Mouse (Mus musculus) CH12.LX (cell line): ENCODE data around the gene Ifrd2. TPM values are rescaled to one million over a fixed set of nuclear protein-coding genes. Genes with fewer than 3 reads are reported as not detected.

Experiments
- DNase-seq: peaks from one replicate; pipeline ENCODE4 v3.0.0-alpha.2; 2013; ENCODE audit errors: extremely low read depth
- H3K27ac ChIP-seq: 2 replicates; pipeline ENCODE4 v1.5.1; 2012; ENCODE audit warnings: low read depth, mild to moderate bottlenecking, control low read depth, moderate library complexity; ENCODE audit not compliant: insufficient read depth
- H3K27me3 ChIP-seq: replicated peaks from 2 replicates; pipeline ENCODE3; 2012; ENCODE audit warnings: inconsistent platforms
- H3K36me3 ChIP-seq, 2 experiments: replicated peaks in 1 of 2; 2 replicates each; pipeline versions ENCODE3 to v1.6.1; 2012; ENCODE audit warnings: inconsistent platforms in 1 of 2, low read length in 1 of 2, mild to moderate bottlenecking in 1 of 2, mixed read lengths in 1 of 2, moderate library complexity in 1 of 2; ENCODE audit not compliant: control insufficient read depth in 1 of 2, insufficient read depth in 1 of 2
- H3K4me1 ChIP-seq, 2 experiments: 2 replicates each; pipeline ENCODE4 v1.6.1; 2012; ENCODE audit warnings: inconsistent platforms in 1 of 2, moderate library complexity in 1 of 2; ENCODE audit not compliant: insufficient read depth in 2 of 2, control insufficient read depth in 1 of 2
- H3K4me2 ChIP-seq: 2 replicates; pipeline ENCODE4 v1.6.1; 2012; ENCODE audit warnings: low read depth, mild to moderate bottlenecking, control low read depth; ENCODE audit not compliant: poor library complexity, insufficient read depth, severe bottlenecking
- H3K4me3 ChIP-seq, 3 experiments: fragments of 150-350 bp in 1 of 3; sonication (generic) in 1 of 3; replicated peaks in 1 of 3; 2 replicates each; pipeline versions ENCODE3 to v1.5.1; 2011 to 2012; ENCODE audit warnings: low read depth in 2 of 3, low read length in 2 of 3, mild to moderate bottlenecking in 2 of 3, moderate library complexity in 2 of 3, control low read depth in 1 of 3, improper control_type of control experiment in 1 of 3, inconsistent platforms in 1 of 3, mixed read lengths in 1 of 3; ENCODE audit not compliant: poor library complexity in 1 of 3
- H3K79me2 ChIP-seq: replicated peaks from 2 replicates; pipeline ENCODE4 v1.6.1; 2012; ENCODE audit warnings: mild to moderate bottlenecking, moderate library complexity; ENCODE audit not compliant: control insufficient read depth, poor library complexity, insufficient read depth, severe bottlenecking; ENCODE audit errors: extremely low read depth
- H3K9ac ChIP-seq: 2 replicates; pipeline ENCODE4 v1.6.1; 2012; ENCODE audit warnings: low read depth, mild to moderate bottlenecking, control low read depth, moderate library complexity; ENCODE audit not compliant: insufficient read depth
- H3K9me3 ChIP-seq: replicated peaks from 2 replicates; pipeline ENCODE3; 2012; ENCODE audit warnings: low read length, inconsistent platforms, mixed read lengths
- CHD2 ChIP-seq: IDR thresholded peaks from 2 replicates; pipeline ENCODE4 v1.6.1; 2011; ENCODE audit warnings: low read length, improper control_type of control experiment
- CTCF ChIP-seq, 2 experiments: IDR thresholded peaks in 1 of 2; conservative IDR thresholded peaks in 1 of 2; 2 replicates each; pipeline ENCODE4 v1.5.1; 2011 to 2012; ENCODE audit warnings: low read depth in 2 of 2, low read length in 2 of 2, improper control_type of control experiment in 1 of 2, inconsistent platforms in 1 of 2, mild to moderate bottlenecking in 1 of 2, moderate library complexity in 1 of 2
- E2F4 ChIP-seq: IDR thresholded peaks from 2 replicates; pipeline ENCODE4 v1.6.1; 2011; ENCODE audit warnings: low read depth, low read length, improper control_type of control experiment; ENCODE audit not compliant: insufficient replicate concordance
- ELF1 ChIP-seq: IDR thresholded peaks from 2 replicates; pipeline ENCODE4 v1.6.1; 2014; ENCODE audit warnings: low read depth, mild to moderate bottlenecking, inconsistent platforms, low read length, improper control_type of control experiment
- ETS1 ChIP-seq: conservative IDR thresholded peaks from 2 replicates; pipeline ENCODE4 v1.6.1; 2012; ENCODE audit warnings: low read depth, mild to moderate bottlenecking, inconsistent platforms, low read length, improper control_type of control experiment, moderate library complexity
- IRF4 ChIP-seq: IDR thresholded peaks from 2 replicates; pipeline ENCODE4 v1.6.1; 2014; ENCODE audit warnings: low read depth, mild to moderate bottlenecking, inconsistent platforms, low read length, improper control_type of control experiment
- JUN ChIP-seq: IDR thresholded peaks from 2 replicates; pipeline ENCODE4 v1.6.1; 2011; ENCODE audit warnings: low read depth, mild to moderate bottlenecking, low read length, improper control_type of control experiment, moderate library complexity; ENCODE audit not compliant: insufficient read depth
- JUND ChIP-seq: conservative IDR thresholded peaks from 2 replicates; pipeline ENCODE4 v1.6.1; 2011; ENCODE audit warnings: low read depth, low read length, improper control_type of control experiment
- MAFK ChIP-seq: IDR thresholded peaks from 2 replicates; pipeline ENCODE4 v1.6.1; 2011; ENCODE audit warnings: low read length, improper control_type of control experiment; ENCODE audit not compliant: insufficient replicate concordance
- MAX ChIP-seq: IDR thresholded peaks from 2 replicates; pipeline ENCODE4 v1.6.1; 2011; ENCODE audit warnings: low read length, improper control_type of control experiment
- MAZ ChIP-seq: IDR thresholded peaks from 2 replicates; pipeline ENCODE4 v1.6.1; 2012; ENCODE audit warnings: low read depth, mild to moderate bottlenecking, inconsistent platforms, low read length, improper control_type of control experiment, moderate library complexity
- MEF2A ChIP-seq: IDR thresholded peaks from 2 replicates; pipeline ENCODE4 v1.6.1; 2014; ENCODE audit warnings: low read depth, mild to moderate bottlenecking, inconsistent platforms, low read length, improper control_type of control experiment, borderline replicate concordance
- MXI1 ChIP-seq: IDR thresholded peaks from 2 replicates; pipeline ENCODE4 v1.6.1; 2011; ENCODE audit warnings: mild to moderate bottlenecking, low read depth, low read length, improper control_type of control experiment
- NELFE ChIP-seq: IDR thresholded peaks from 2 replicates; pipeline ENCODE4 v1.6.1; 2011; ENCODE audit warnings: low read depth, low read length, improper control_type of control experiment
- NRF1 ChIP-seq: IDR thresholded peaks from 2 replicates; pipeline ENCODE4 v1.6.1; 2014; ENCODE audit warnings: low read depth, mild to moderate bottlenecking, inconsistent platforms, low read length, improper control_type of control experiment, moderate library complexity
- PAX5 ChIP-seq: IDR thresholded peaks from 2 replicates; pipeline ENCODE4 v1.6.1; 2012; ENCODE audit warnings: low read length, inconsistent platforms, mixed read lengths
- POLR2A ChIP-seq: IDR thresholded peaks from 2 replicates; pipeline ENCODE4 v1.6.1; 2011; ENCODE audit warnings: low read depth, mild to moderate bottlenecking, improper control_type of control experiment, low read length
- POLR2AphosphoS2 ChIP-seq: IDR thresholded peaks from 2 replicates; pipeline ENCODE4 v1.6.1; 2011; ENCODE audit warnings: low read depth, low read length, improper control_type of control experiment
- RAD21 ChIP-seq: IDR thresholded peaks from 2 replicates; pipeline ENCODE4 v1.6.1; 2011; ENCODE audit warnings: low read depth, mild to moderate bottlenecking, low read length, improper control_type of control experiment, moderate library complexity
- RCOR1 ChIP-seq: conservative IDR thresholded peaks from 2 replicates; pipeline ENCODE4 v1.6.1; 2012; ENCODE audit warnings: low read depth, mild to moderate bottlenecking, inconsistent platforms, low read length, improper control_type of control experiment
- SIN3A ChIP-seq: IDR thresholded peaks from 2 replicates; pipeline ENCODE4 v1.6.1; 2012; ENCODE audit warnings: low read length, improper control_type of control experiment, inconsistent platforms
- SMC3 ChIP-seq: IDR thresholded peaks from 2 replicates; pipeline ENCODE4 v1.6.1; 2011; ENCODE audit warnings: low read depth, low read length, improper control_type of control experiment
- TBP ChIP-seq: conservative IDR thresholded peaks from 2 replicates; pipeline ENCODE4 v1.6.1; 2011; ENCODE audit warnings: low read depth, low read length, improper control_type of control experiment
- UBTF ChIP-seq: IDR thresholded peaks from 2 replicates; pipeline ENCODE4 v1.6.1; 2012; ENCODE audit warnings: low read depth, mild to moderate bottlenecking, inconsistent platforms, low read length, improper control_type of control experiment, moderate library complexity
- USF1 ChIP-seq: IDR thresholded peaks from 2 replicates; pipeline ENCODE4 v1.6.1; 2014; ENCODE audit warnings: low read depth, mild to moderate bottlenecking, inconsistent platforms, low read length, improper control_type of control experiment
- USF2 ChIP-seq: conservative IDR thresholded peaks from 2 replicates; pipeline ENCODE4 v1.6.1; 2011; ENCODE audit warnings: low read depth, low read length, improper control_type of control experiment
- ZC3H11A ChIP-seq: IDR thresholded peaks from 2 replicates; pipeline ENCODE4 v1.6.1; 2012; ENCODE audit warnings: low read depth, mild to moderate bottlenecking, inconsistent platforms, low read length, improper control_type of control experiment
- ZKSCAN1 ChIP-seq: IDR thresholded peaks from 2 replicates; pipeline ENCODE4 v1.6.1; 2012; ENCODE audit warnings: low read depth, inconsistent platforms, low read length, improper control_type of control experiment, borderline replicate concordance
- dilution Hi-C: fragments of 300-500 bp; cut with MboI; formaldehyde crosslinking; loops from 2 replicates; pipeline ENCODE4 v1.14.3; 2020; ENCODE audit warnings: low sequenced_read_pairs; ENCODE audit not compliant: extremely low pct_unique_long_range_greater_than_20kb, extremely low pct_ligation_motif_present
- in situ Hi-C: fragments of 300-500 bp; cut with MboI; formaldehyde crosslinking; loops from 3 replicates; pipeline ENCODE4 v1.14.3; 2019; ENCODE audit warnings: low sequenced_read_pairs, low pct_ligation_motif_present, low pct_unique_long_range_greater_than_20kb, mixed read lengths
- polyA plus RNA-seq: library from polyadenylated mRNA; unstranded; fragments of >175 nt; gene quantifications from 2 replicates; pipeline ENCODE4 v1.2.1, GENCODE M21; 2012; ENCODE audit warnings: low read depth; ENCODE audit not compliant: insufficient read length
- total RNA-seq, 2 experiments: library from RNA; depleted of rRNA; stranded (reverse); fragments of 300-350 nt in 1 of 2; fragments of >200 nt in 1 of 2; gene quantifications; 2 replicates each; pipeline ENCODE4 v1.2.3; 2012 to 2014

The Ifrd2 gene
- total and polyA plus RNA-seq, 3 experiments: 62.8 to 143 (median 91.3) TPM

DNA sequence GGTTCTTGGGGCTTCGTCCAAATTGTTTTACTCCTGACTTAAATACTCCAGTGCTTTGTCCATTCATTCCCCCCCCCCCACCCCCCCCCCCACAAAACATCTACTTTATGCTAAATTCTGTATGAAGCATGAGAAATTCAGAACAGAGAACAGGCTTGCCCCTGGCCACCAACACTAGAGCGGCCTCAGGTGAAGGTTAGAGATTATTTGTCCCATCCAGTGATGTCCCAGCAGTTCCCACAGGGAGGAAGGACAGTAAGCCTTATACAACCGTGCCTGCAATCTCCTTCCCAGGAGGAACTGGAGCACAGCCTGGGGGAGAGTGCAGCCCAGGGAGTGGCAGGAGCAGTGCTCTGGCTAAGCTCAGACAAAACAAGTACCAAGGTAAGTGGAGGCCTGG is 8.9 kb upstream of the Ifrd2 start, which contains the start of gene Naa80:
Naa80 (plus strand) TSS at position 301 of the 400 bp plus-strand sequence.
- TF ChIP-seq JUN: no peak
- no peak for TF ChIP-seq MAZ
- no peak for TF ChIP-seq SIN3A
- TF ChIP-seq POLR2AphosphoS2: no peak
- TF ChIP-seq MEF2A: no peak
- no peak for TF ChIP-seq CTCF (conservative IDR thresholded peaks at IDR 0.05 in 1 of 2, IDR thresholded peaks at IDR 0.05 in 1 of 2; ENCODE audit: low read depth in 2 of 2, low read length in 2 of 2)
- no peak for TF ChIP-seq NRF1
- TF ChIP-seq TBP: no peak
- TF ChIP-seq SMC3: no peak
- no peak for TF ChIP-seq JUND
- TF ChIP-seq MXI1: no peak
- no peak for TF ChIP-seq MAX
- no peak for TF ChIP-seq ZC3H11A
- TF ChIP-seq CHD2: no peak
- TF ChIP-seq MAFK: no peak
- no peak for TF ChIP-seq PAX5
- TF ChIP-seq ZKSCAN1: no peak
- TF ChIP-seq ETS1: no peak
- TF ChIP-seq UBTF: no peak
- Histone ChIP-seq H3K9ac (no peak within 1 kb of the TSS), H3K27me3 (no peaks in the 10 kb centered on the region), H3K4me1 (peaks cover 17 to 43% of the 10 kb centered on the region in 2 experiments), H3K4me2 (no peak within 1 kb of the TSS), H3K27ac (no peak within 1 kb of the TSS), H3K79me2 (no peaks in the 10 kb centered on the region), H3K36me3 (peaks cover 8 to 20% of the 10 kb centered on the region in 2 experiments), H3K4me3 (no peak within 1 kb of the TSS), H3K9me3 (no peaks in the 10 kb centered on the region)
- DNase-seq: no peak
- in situ Hi-C loops (no loop called here), dilution Hi-C loops (no loop called here)

DNA sequence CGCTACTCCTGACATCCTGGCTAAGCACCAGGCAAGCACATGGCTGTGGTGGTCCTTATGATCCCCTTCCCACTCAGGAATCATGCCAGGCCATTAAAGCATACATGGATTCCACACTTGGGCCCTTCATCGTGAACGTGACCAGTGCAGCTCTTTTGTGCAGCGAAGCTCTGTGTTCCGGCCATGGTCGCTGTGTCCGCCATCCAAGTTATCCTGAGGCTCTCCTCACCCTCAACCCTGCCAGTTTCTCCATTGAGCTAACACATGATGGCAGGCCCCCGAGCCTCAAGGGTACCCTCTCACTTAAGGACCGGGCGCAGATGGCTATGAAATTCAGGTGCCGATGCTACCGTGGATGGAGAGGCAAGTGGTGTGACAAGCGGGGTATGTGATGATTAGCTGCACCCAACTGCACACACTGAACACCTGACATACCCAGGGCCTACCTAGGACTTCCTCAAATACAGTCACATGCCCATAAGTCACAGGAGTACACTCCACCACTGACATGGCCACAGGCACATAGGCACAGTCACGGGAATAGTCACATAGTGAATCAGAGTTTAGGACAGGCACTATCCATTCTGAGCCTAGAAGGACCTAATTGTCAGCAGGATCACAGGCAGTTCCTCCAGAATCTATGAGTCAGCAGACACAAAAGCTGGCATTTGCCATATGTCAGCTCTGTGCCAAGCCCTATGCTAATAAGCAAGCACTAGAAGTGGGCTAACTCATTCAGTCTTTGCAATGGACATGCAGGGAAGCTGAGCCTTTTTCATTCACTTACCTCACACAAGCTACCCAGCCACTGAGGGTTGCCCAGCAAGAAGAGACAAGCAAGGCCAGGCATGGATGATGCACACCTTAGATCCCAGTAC is 8.2 kb upstream of the Ifrd2 start:
- Histone ChIP-seq H3K9me3 (no peaks in the 10 kb centered on the region), H3K4me2 (no peak overlapping the region), H3K79me2 (no peaks in the 10 kb centered on the region), H3K4me1 (peaks cover 17 to 43% of the 10 kb centered on the region in 2 experiments), H3K4me3 (no peak overlapping the region), H3K9ac (no peak overlapping the region), H3K27ac (no peak overlapping the region), H3K36me3 (peaks cover 8 to 24% of the 10 kb centered on the region in 2 experiments), H3K27me3 (no peaks in the 10 kb centered on the region)
- DNase-seq: no peak
- TF ChIP-seq POLR2A: no peak
- TF ChIP-seq USF1: no peak
- TF ChIP-seq JUND: no peak
- TF ChIP-seq RCOR1: no peak
- no peak for TF ChIP-seq USF2
- no peak for TF ChIP-seq UBTF
- TF ChIP-seq POLR2AphosphoS2: no peak
- no peak for TF ChIP-seq IRF4
- no peak for TF ChIP-seq CHD2
- TF ChIP-seq ELF1: no peak
- TF ChIP-seq NELFE: no peak
- TF ChIP-seq SMC3: no peak
- no peak for TF ChIP-seq MXI1
- no peak for TF ChIP-seq RAD21
- TF ChIP-seq E2F4: no peak
- dilution Hi-C loops: no loop called here
- in situ Hi-C loops: no loop called here
